Mouse (Mus musculus) forebrain, postnatal 0 days (tissue): ENCODE data around the gene Angpt4. TPM values are rescaled to one million over a fixed set of nuclear protein-coding genes. Genes with fewer than 3 reads are reported as not detected.

ENCODE experiments used
- ATAC-seq: fragments of 200-750 bp; cut with Nextera tagmentation; 2 replicates; pipeline ENCODE4 v1.8.0; 2017; ENCODE audit warnings: mild to moderate bottlenecking, moderate library complexity
- DNase-seq: peaks from one replicate; pipeline ENCODE4 v3.0.0-alpha.2; 2015
- H3K27ac ChIP-seq: fragments of 300-500 bp; sonication (generic); 2 replicates; pipeline ENCODE4 v1.5.1; 2014; ENCODE audit warnings: low read depth, mild to moderate bottlenecking, antibody characterized with exemption, low read length, moderate library complexity, mixed read lengths
- H3K27me3 ChIP-seq: fragments of 300-500 bp; sonication (generic); 2 replicates; pipeline ENCODE4 v1.6.1; 2014; ENCODE audit warnings: mild to moderate bottlenecking, low read length, mixed read lengths; ENCODE audit not compliant: insufficient read depth
- H3K36me3 ChIP-seq: fragments of 300-500 bp; sonication (generic); 2 replicates; pipeline ENCODE4 v1.6.1; 2014; ENCODE audit warnings: mild to moderate bottlenecking, moderate library complexity; ENCODE audit not compliant: insufficient read depth
- H3K4me1 ChIP-seq: fragments of 300-500 bp; sonication (generic); 2 replicates; pipeline ENCODE4 v1.6.1; 2014; ENCODE audit warnings: antibody characterized with exemption; ENCODE audit not compliant: insufficient read depth
- H3K4me2 ChIP-seq: fragments of 300-500 bp; sonication (generic); 2 replicates; pipeline ENCODE4 v1.6.1; 2014; ENCODE audit warnings: low read depth, mild to moderate bottlenecking, moderate library complexity
- H3K4me3 ChIP-seq: fragments of 300-500 bp; sonication (generic); 2 replicates; pipeline ENCODE4 v1.5.1; 2014; ENCODE audit warnings: low read depth, low read length, mixed read lengths
- H3K9ac ChIP-seq: fragments of 300-500 bp; sonication (generic); 2 replicates; pipeline ENCODE4 v1.6.1; 2014; ENCODE audit warnings: mild to moderate bottlenecking
- H3K9me3 ChIP-seq: fragments of 300-500 bp; sonication (generic); 2 replicates; pipeline ENCODE4 v1.6.1; 2016; ENCODE audit warnings: low read length
- CTCF ChIP-seq: sonication (generic); IDR thresholded peaks from 2 replicates; pipeline ENCODE4 v1.5.1; 2016; ENCODE audit warnings: antibody characterized with exemption, control low read depth, low read depth
- WGBS: fragments of 180-500 bp; shearing (Covaris S2); extraction: QIAGEN DNeasy Blood & Tissue Kit; methylation state at CpG from one replicate; pipeline ENCODE4 v1.1.7; 2014; 5-methylcytosine and 5-hydroxymethylcytosine counted together
- polyA plus RNA-seq: library from polyadenylated mRNA; unstranded; fragments of >200 nt; fragmentation: Nextera tagmentation; extraction: Ambion mirVana; gene quantifications from 2 replicates; pipeline ENCODE4 v1.2.1, GENCODE M21; 2015
- total RNA-seq: library from RNA; depleted of rRNA; stranded (reverse); fragments of >200 nt; gene quantifications from 2 replicates; pipeline ENCODE4 v1.2.3, GENCODE M21; 2014

The Angpt4 gene
- total and polyA plus RNA-seq, 2 experiments from 2014 or later = 0.06 to 0.43 TPM

- no peaks in the 10 kb centered on the region for H3K36me3 ChIP-seq
- no peaks in the 10 kb centered on the region for H3K4me1 ChIP-seq
- no peak overlapping the region for H3K4me2 ChIP-seq
- H3K4me3 ChIP-seq = no peak overlapping the region
- H3K27me3 ChIP-seq = no peaks in the 10 kb centered on the region
- WGBS = 85% methylated on average over 5 of the region's 5 CpGs
- ATAC-seq (no peak), DNase-seq (no peak)
- no peaks in the 10 kb centered on the region for H3K9me3 ChIP-seq
- H3K27ac ChIP-seq = no peak overlapping the region
- H3K9ac ChIP-seq = no peak overlapping the region
- no peak for TF ChIP-seq CTCF
These were observed 3.1 kb downstream of the Angpt4 start for GRCm38 (mm10) chr2:151914120-151914519.

GRCm38 (mm10) chr2:151915111-151915510 is 4.1 kb downstream of the Angpt4 start:
- H3K9me3 ChIP-seq = no peaks in the 10 kb centered on the region
- no peak overlapping the region for H3K27ac ChIP-seq
- no peak overlapping the region for H3K4me2 ChIP-seq
- H3K27me3 ChIP-seq = no peaks in the 10 kb centered on the region
- no peak overlapping the region for H3K4me3 ChIP-seq
- no peaks in the 10 kb centered on the region for H3K36me3 ChIP-seq
- 36% methylated on average over 2 of the region's 2 CpGs for WGBS
- H3K4me1 ChIP-seq = no peaks in the 10 kb centered on the region
- DNase-seq (no peak), ATAC-seq (no peak)
- no peak for TF ChIP-seq CTCF
- H3K9ac ChIP-seq = no peak overlapping the region

- WGBS = 74% methylated on average over 13 of the region's 13 CpGs
- no peak for ATAC-seq
These were observed 5.2 kb downstream of the Angpt4 start for GRCm38 (mm10) chr2:151916061-151916831.

GRCm38 (mm10) chr2:151919140-151919539 is 8.1 kb downstream of the Angpt4 start:
- no peaks in the 10 kb centered on the region for H3K27me3 ChIP-seq
- no peak overlapping the region for H3K4me3 ChIP-seq
- H3K9me3 ChIP-seq = no peaks in the 10 kb centered on the region
- WGBS = 69% methylated on average over 9 of the region's 9 CpGs
- H3K36me3 ChIP-seq = no peaks in the 10 kb centered on the region
- TF ChIP-seq CTCF = no peak
- H3K4me1 ChIP-seq = no peaks in the 10 kb centered on the region
- ATAC-seq (no peak), DNase-seq (no peak)
- H3K27ac ChIP-seq = no peak overlapping the region
- no peak overlapping the region for H3K4me2 ChIP-seq
- no peak overlapping the region for H3K9ac ChIP-seq

More at GRCm38 (mm10) chr2:151916061-151916831, 5.2 kb downstream of the Angpt4 start:
- TF ChIP-seq CTCF = no peak
- no peak for DNase-seq
- Histone ChIP-seq H3K9ac (no peak overlapping the region), H3K36me3 (no peaks in the 10 kb centered on the region), H3K4me3 (no peak overlapping the region), H3K27ac (no peak overlapping the region), H3K9me3 (no peaks in the 10 kb centered on the region), H3K4me2 (no peak overlapping the region), H3K27me3 (no peaks in the 10 kb centered on the region), H3K4me1 (no peaks in the 10 kb centered on the region)

- Histone ChIP-seq H3K9me3 (no peaks in the 10 kb centered on the region), H3K4me3 (no peak overlapping the region), H3K4me2 (no peak overlapping the region), H3K36me3 (no peaks in the 10 kb centered on the region), H3K4me1 (no peaks in the 10 kb centered on the region), H3K27ac (no peak overlapping the region), H3K27me3 (no peaks in the 10 kb centered on the region), H3K9ac (no peak overlapping the region)
- TF ChIP-seq CTCF = no peak
- 39% methylated on average over 8 of the region's 8 CpGs for WGBS
- no peak for DNase-seq
- no peak for ATAC-seq
These were observed 10.1 kb downstream of the Angpt4 start for GRCm38 (mm10) chr2:151921068-151921467.

- Histone ChIP-seq H3K9ac (no peak overlapping the region), H3K36me3 (no peaks in the 10 kb centered on the region), H3K4me2 (no peak overlapping the region), H3K27ac (no peak overlapping the region), H3K9me3 (no peaks in the 10 kb centered on the region), H3K27me3 (no peaks in the 10 kb centered on the region), H3K4me1 (no peaks in the 10 kb centered on the region), H3K4me3 (no peak overlapping the region)
- WGBS = 55% methylated on average over 4 of the region's 4 CpGs
- no peak for TF ChIP-seq CTCF
- DNase-seq (no peak), ATAC-seq (no peak)
These were observed 10.6 kb downstream of the Angpt4 start for GRCm38 (mm10) chr2:151921596-151921995.

GRCm38 (mm10) chr2:151924276-151924675 is 13.3 kb downstream of the Angpt4 start:
- Histone ChIP-seq H3K27ac (no peak overlapping the region), H3K27me3 (no peaks in the 10 kb centered on the region), H3K36me3 (no peaks in the 10 kb centered on the region), H3K9me3 (no peaks in the 10 kb centered on the region), H3K9ac (no peak overlapping the region), H3K4me3 (no peak overlapping the region), H3K4me1 (no peaks in the 10 kb centered on the region), H3K4me2 (no peak overlapping the region)
- TF ChIP-seq CTCF = no peak
- DNase-seq (no peak), ATAC-seq (no peak)
- WGBS = 79% methylated on average over 7 of the region's 7 CpGs
